Mouse (Mus musculus) liver, embryonic 14.5 days (tissue): ENCODE data around the gene Pdxdc1.

Source experiments
- CTCF ChIP-seq: IDR thresholded peaks from 2 replicates; pipeline ENCODE4 v1.5.1; 2016; ENCODE audit warnings: antibody characterized with exemption, low read depth, control low read depth
- EP300 ChIP-seq: IDR thresholded peaks from 2 replicates; pipeline ENCODE4 v1.6.1; 2016; ENCODE audit warnings: antibody characterized with exemption, low read depth

DNA sequence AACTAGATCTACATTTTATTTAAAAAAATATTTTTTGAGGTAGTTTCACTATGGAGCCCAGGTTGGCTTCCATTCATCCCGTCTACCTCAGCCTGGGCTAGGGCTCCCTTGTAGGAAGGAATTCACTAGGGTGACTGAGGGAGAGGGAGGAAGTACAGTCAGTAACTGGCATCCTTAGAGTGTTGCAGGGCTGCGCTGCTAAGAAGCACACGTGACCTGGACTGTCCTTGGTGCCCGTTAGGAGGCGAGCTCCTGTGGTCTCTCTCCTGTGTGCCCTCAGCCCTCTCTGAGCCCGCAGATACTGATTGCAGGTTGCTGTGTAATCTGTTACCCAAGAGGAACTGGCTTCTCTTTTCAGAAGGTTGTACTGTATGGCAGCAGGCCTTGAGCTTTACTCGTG, 94.5 kb downstream of the Pdxdc1 start:
- TF ChIP-seq CTCF: no peak
- TF ChIP-seq EP300: no peak
